23 mouse cellular contexts compared by ENCODE assay signal in genomic region chr1:130508957-130509350, GRCm38 (mm10). TPM values are rescaled to one million over a fixed set of nuclear protein-coding genes. Genes with fewer than 3 reads are reported as not detected.
DNase-seq lines count a peak whose midpoint lies in the region; ATAC-seq and TF ChIP-seq lines count a peak whose summit lies in the region.
"Had no signal": no experiment of that assay in that cellular context is flagged by ENCODE, and none has a peak within 500 bp of the region (broad histone marks: within the 10 kb centered on the region; RNA-seq: fewer than 3 reads in every experiment).

No protein-coding gene starts in this region.

- no peak for TF ChIP-seq EP300 in MEL (IDR thresholded peaks at IDR 0.05; ENCODE audit: low read depth in 1 of 2, low read length in 2 of 2)

- no peak for ATAC-seq in heart, embryonic 12.5 days (ENCODE audit: insufficient number of reproducible peaks, low FRiP score)
- ATAC-seq in liver, embryonic 12.5 days = no peak
- no peak for ATAC-seq in neural tube, embryonic 15.5 days (ENCODE audit: low FRiP score)
- ATAC-seq in hindbrain, embryonic 14.5 days (ENCODE audit: low FRiP score) = no peak
- ATAC-seq: forebrain, embryonic 15.5 days; hindbrain, postnatal 0 days; intestine, postnatal 0 days had no signal

- no peak for DNase-seq in heart, postnatal 14 days
- no peak for DNase-seq in liver
- DNase-seq in MEL (ENCODE audit: low read depth, low spot score) = no peak
- no peak for DNase-seq in hindbrain, embryonic 14.5 days (ENCODE audit: low spot score)
- DNase-seq: adrenal gland, postnatal 10 days; cerebellum, adult 18-20 months; cerebellum, postnatal 14 days; gastrocnemius, postnatal 25 days; kidney, postnatal 36 days had no signal

- TF ChIP-seq RAD21 in MEL (IDR thresholded peaks at IDR 0.05; ENCODE audit: low read depth, low read length) = no peak

- intact Hi-C loops in heart, postnatal 14 days (cut with DNase I) = no loop called here

- H3K4me3 ChIP-seq in heart, embryonic 12.5 days = no peak overlapping the region
- no peak overlapping the region for H3K4me3 ChIP-seq in liver, embryonic 12.5 days
- no peak overlapping the region for H3K4me3 ChIP-seq in MEL (ENCODE audit: control insufficient read depth in 1 of 2, insufficient read depth in 1 of 2, low read depth in 2 of 2, low read length in 2 of 2)
- H3K4me3 ChIP-seq in embryonic fibroblast, embryonic 13.5 days (ENCODE audit: insufficient read depth, low read length) = no peak overlapping the region
- H3K4me3 ChIP-seq in neural tube, embryonic 15.5 days (replicated peaks) = no peak overlapping the region
- H3K4me3 ChIP-seq in hindbrain, embryonic 14.5 days (replicated peaks; ENCODE audit: low read length) = no peak overlapping the region
- H3K4me3 ChIP-seq: embryonic facial prominence, embryonic 12.5 days; forebrain, embryonic 15.5 days; hindbrain, embryonic 10.5 days; kidney, embryonic 15.5 days; limb, embryonic 13.5 days had no signal

- H3K36me3 ChIP-seq in heart, embryonic 12.5 days = no peaks in the 10 kb centered on the region
- no peaks in the 10 kb centered on the region for H3K36me3 ChIP-seq in liver, embryonic 12.5 days
- peaks cover 0 to 18% of the 10 kb centered on the region in 2 experiments; a peak in 2 of 4 replicates for H3K36me3 ChIP-seq in MEL (ENCODE audit: control insufficient read depth in 1 of 2, insufficient read depth in 2 of 2, low read length in 2 of 2)
- no peaks in the 10 kb centered on the region for H3K36me3 ChIP-seq in neural tube, embryonic 15.5 days
- no peaks in the 10 kb centered on the region for H3K36me3 ChIP-seq in hindbrain, embryonic 14.5 days (replicated peaks; ENCODE audit: control insufficient read depth, insufficient read depth)
- H3K36me3 ChIP-seq: embryonic facial prominence, embryonic 12.5 days; forebrain, embryonic 15.5 days; hindbrain, embryonic 10.5 days; kidney, embryonic 15.5 days; limb, embryonic 13.5 days had no signal

- no peak overlapping the region for H3K4me2 ChIP-seq in heart, embryonic 12.5 days
- no peak overlapping the region for H3K4me2 ChIP-seq in liver, embryonic 12.5 days
- H3K4me2 ChIP-seq in neural tube, embryonic 15.5 days = no peak overlapping the region
- H3K4me2 ChIP-seq in hindbrain, embryonic 14.5 days (replicated peaks) = no peak overlapping the region
- H3K4me2 ChIP-seq: embryonic facial prominence, embryonic 12.5 days; forebrain, embryonic 15.5 days; heart, embryonic 11.5 days; kidney, embryonic 15.5 days; limb, embryonic 13.5 days; midbrain, embryonic 11.5 days had no signal

- H3K4me1 ChIP-seq in heart, embryonic 12.5 days (replicated peaks) = peaks cover 17% of the 10 kb centered on the region
- H3K4me1 ChIP-seq in liver, embryonic 12.5 days = peaks cover 30% of the 10 kb centered on the region
- peaks cover 7 to 12% of the 10 kb centered on the region in 2 experiments for H3K4me1 ChIP-seq in MEL (ENCODE audit: control insufficient read depth in 1 of 2, insufficient read depth in 2 of 2, low read length in 2 of 2)
- H3K4me1 ChIP-seq in embryonic fibroblast, embryonic 13.5 days (ENCODE audit: control insufficient read depth, insufficient read depth, low read length) = peaks cover 3% of the 10 kb centered on the region
- peaks cover 3% of the 10 kb centered on the region; the same call in 1 of the 2 replicates for H3K4me1 ChIP-seq in neural tube, embryonic 15.5 days
- H3K4me1 ChIP-seq in hindbrain, embryonic 14.5 days (replicated peaks; ENCODE audit: control insufficient read depth, insufficient read depth, low read length) = no peaks in the 10 kb centered on the region
- H3K4me1 ChIP-seq: forebrain, embryonic 15.5 days; hindbrain, embryonic 10.5 days had no signal

- no peak for TF ChIP-seq CTCF in MEL (IDR thresholded peaks at IDR 0.05 in 2 of 3, conservative IDR thresholded peaks at IDR 0.05 in 1 of 3; ENCODE audit: control insufficient read depth in 1 of 3, insufficient read depth in 1 of 3, low read depth in 2 of 3, low read length in 3 of 3, poor library complexity in 1 of 3, severe bottlenecking in 1 of 3)
- TF ChIP-seq CTCF in embryonic fibroblast, embryonic 13.5 days (IDR thresholded peaks at IDR 0.05; ENCODE audit: borderline replicate concordance, insufficient read depth, low read length) = no peak

- H3K9me3 ChIP-seq in heart, embryonic 12.5 days (replicated peaks) = no peaks in the 10 kb centered on the region
- H3K9me3 ChIP-seq in liver, embryonic 12.5 days (replicated peaks) = no peaks in the 10 kb centered on the region
- H3K9me3 ChIP-seq in MEL (replicated peaks; ENCODE audit: insufficient read depth, low read length) = no peaks in the 10 kb centered on the region
- no peaks in the 10 kb centered on the region for H3K9me3 ChIP-seq in neural tube, embryonic 15.5 days (replicated peaks)
- H3K9me3 ChIP-seq in hindbrain, embryonic 14.5 days (ENCODE audit: control insufficient read depth, low read length) = no peaks in the 10 kb centered on the region
- H3K9me3 ChIP-seq: embryonic facial prominence, embryonic 12.5 days; forebrain, embryonic 15.5 days; hindbrain, embryonic 10.5 days; kidney, embryonic 15.5 days; limb, embryonic 13.5 days had no signal

- TF ChIP-seq POLR2A in MEL (IDR thresholded peaks at IDR 0.05; ENCODE audit: control insufficient read depth in 1 of 2, insufficient read depth in 1 of 2, low read depth in 1 of 2, low read length in 2 of 2, poor library complexity in 1 of 2) = no peak
- TF ChIP-seq POLR2A in embryonic fibroblast, embryonic 13.5 days (IDR thresholded peaks at IDR 0.05; ENCODE audit: low read depth, low read length) = no peak

- 0 out of 2 replicates have a peak overlapping the region, but pooled peaks have one; percentile 2 for H3K27ac ChIP-seq in heart, embryonic 12.5 days (ENCODE audit: poor library complexity, severe bottlenecking)
- H3K27ac ChIP-seq in liver, embryonic 12.5 days = peak overlapping the region; percentile 27; the same call in 1 of the 2 replicates
- H3K27ac ChIP-seq in MEL (ENCODE audit: control insufficient read depth, low read depth, low read length) = peak overlapping the region; percentile 53
- peak overlapping the region; percentile 83 for H3K27ac ChIP-seq in embryonic fibroblast, embryonic 13.5 days (ENCODE audit: insufficient read depth, low read length)
- no peak overlapping the region for H3K27ac ChIP-seq in neural tube, embryonic 15.5 days (replicated peaks)
- H3K27ac ChIP-seq in hindbrain, embryonic 14.5 days = no peak overlapping the region
- H3K27ac ChIP-seq: embryonic facial prominence, embryonic 12.5 days; forebrain, embryonic 15.5 days; hindbrain, embryonic 10.5 days; hindbrain, postnatal 0 days; kidney, embryonic 15.5 days; macrophage had no signal

- H3K79me2 ChIP-seq in MEL (ENCODE audit: control insufficient read depth, insufficient read depth, low read length, poor library complexity) = no peaks in the 10 kb centered on the region

- no peaks in the 10 kb centered on the region for H3K27me3 ChIP-seq in heart, embryonic 12.5 days (replicated peaks)
- H3K27me3 ChIP-seq in liver, embryonic 12.5 days (replicated peaks) = no peaks in the 10 kb centered on the region
- H3K27me3 ChIP-seq in MEL (ENCODE audit: control insufficient read depth in 1 of 2, insufficient read depth in 2 of 2, low read length in 2 of 2) = no peaks in the 10 kb centered on the region
- H3K27me3 ChIP-seq in neural tube, embryonic 15.5 days (replicated peaks) = no peaks in the 10 kb centered on the region
- no peaks in the 10 kb centered on the region for H3K27me3 ChIP-seq in hindbrain, embryonic 14.5 days (ENCODE audit: control insufficient read depth, insufficient read depth, low read length)
- H3K27me3 ChIP-seq: embryonic facial prominence, embryonic 12.5 days; forebrain, embryonic 15.5 days; kidney, embryonic 15.5 days; limb, embryonic 13.5 days had no signal

- no peak overlapping the region for H3K9ac ChIP-seq in heart, embryonic 12.5 days
- H3K9ac ChIP-seq in liver, embryonic 12.5 days = no peak overlapping the region
- H3K9ac ChIP-seq in MEL (ENCODE audit: control insufficient read depth, low read depth, low read length, poor library complexity, severe bottlenecking) = peak overlapping the region; percentile 8; the same call in 1 of the 2 replicates
- no peak overlapping the region for H3K9ac ChIP-seq in neural tube, embryonic 15.5 days (replicated peaks)
- H3K9ac ChIP-seq in hindbrain, embryonic 14.5 days = no peak overlapping the region
- H3K9ac ChIP-seq: embryonic facial prominence, embryonic 12.5 days; forebrain, embryonic 15.5 days; kidney, embryonic 15.5 days; limb, embryonic 13.5 days had no signal

- whole genome bisulfite sequencing in heart, embryonic 12.5 days = 48% methylated on average over 2 of the region's 2 CpGs
- 31% methylated on average over 2 of the region's 2 CpGs for WGBS in liver, embryonic 12.5 days (ENCODE audit: insufficient replicate concordance)
- WGBS in neural tube, embryonic 15.5 days = 59% methylated on average over 2 of the region's 2 CpGs
- 61% methylated on average over 2 of the region's 2 CpGs for WGBS in hindbrain, embryonic 14.5 days

TF ChIP-seq in MEL, 35 proteins besides CTCF, POLR2A, EP300 and RAD21 (continues in another document):
- TF ChIP-seq KAT2A (conservative IDR thresholded peaks at IDR 0.05; ENCODE audit: low read depth, low read length) (no peak), CHD1 (IDR thresholded peaks at IDR 0.05; ENCODE audit: low read depth, low read length) (no peak), RCOR1 (IDR thresholded peaks at IDR 0.05; ENCODE audit: low read depth, low read length) (no peak), E2F4 (IDR thresholded peaks at IDR 0.05; ENCODE audit: borderline replicate concordance, low read depth, low read length) (no peak), NRF1 (IDR thresholded peaks at IDR 0.05; ENCODE audit: insufficient read depth, low read depth, low read length, poor library complexity, severe bottlenecking) (no peak), JUND (IDR thresholded peaks at IDR 0.05; ENCODE audit: low read depth, low read length) (no peak), POLR2AphosphoS2 (IDR thresholded peaks at IDR 0.05; ENCODE audit: low read length) (no peak), POLR2AphosphoS5 (IDR thresholded peaks at IDR 0.05; ENCODE audit: borderline replicate concordance, low read depth, low read length) (no peak), MXI1 (IDR thresholded peaks at IDR 0.05; ENCODE audit: low read depth, low read length) (no peak), NELFE (IDR thresholded peaks at IDR 0.05; ENCODE audit: low read depth, low read length) (no peak)

RNA-seq across cellular contexts. Expression of gene Cd55, which starts 46.4 kb away (rescaled TPM):
- 13.4 and 16.5 TPM in 2 replicates for polyA plus RNA-seq in heart, embryonic 12.5 days (2016; fragmentation: Nextera tagmentation; extraction: Ambion mirVana)
- total RNA-seq in heart, postnatal 14 days (2021) = 10 to 100 TPM; 11.9 to 15.1 TPM
- polyA plus RNA-seq in liver, embryonic 12.5 days (2016; fragmentation: Nextera tagmentation; extraction: Ambion mirVana) = 23.7 and 26.2 TPM in 2 replicates
- total RNA-seq in MEL (2012; rRNA removed) = 18.3 and 20.2 TPM in 2 replicates
- polyA plus RNA-seq in MEL (2012; ENCODE audit: insufficient read depth in 1 of 2, insufficient read length in 2 of 2, low read depth in 1 of 2, low replicate concordance in 2 of 2, missing spikeins in 1 of 2) = 10 to 100 TPM in 1 of 2 experiments, not detected in 1; 12.8 TPM
- polyA plus RNA-seq in embryonic fibroblast, embryonic 13.5 days (2011; ENCODE audit: insufficient read length, low read depth, missing spikeins) = 22.1 and 22.2 TPM in 2 replicates
- 12.7 and 13.7 TPM in 2 replicates for polyA plus RNA-seq in neural tube, embryonic 15.5 days (2015; fragmentation: Nextera tagmentation; extraction: Ambion mirVana)
- polyA plus RNA-seq in hindbrain, embryonic 14.5 days (2014; fragmentation: Nextera tagmentation; extraction: Ambion mirVana) = 9.5 and 10.4 TPM in 2 replicates

Comparison
In these comparisons a context has a peak if more than half of its experiments do, and no peak if none do; other contexts are left out.
1. H3K27ac ChIP-seq: peak in heart, embryonic 12.5 days (single experiment), liver, embryonic 12.5 days (single experiment), MEL (single experiment) and embryonic fibroblast, embryonic 13.5 days (single experiment); none in neural tube, embryonic 15.5 days (single experiment) and hindbrain, embryonic 14.5 days (single experiment).